Comparison of ENCODE assay signal across 9 mouse cellular contexts in genomic region chr15:80075374-80075694, GRCm38 (mm10). TPM values are rescaled to one million over a fixed set of nuclear protein-coding genes. Genes with fewer than 3 reads are reported as not detected.
DNase-seq lines count a peak whose midpoint lies in the region; ATAC-seq and TF ChIP-seq lines count a peak whose summit lies in the region.
"Had no signal": no experiment of that assay in that cellular context is flagged by ENCODE, and none has a peak within 500 bp of the region (broad histone marks: within the 10 kb centered on the region; RNA-seq: fewer than 3 reads in every experiment).

No protein-coding gene starts in this region.

- TF ChIP-seq EP300 in heart, postnatal 0 days (IDR thresholded peaks at IDR 0.05; ENCODE audit: low read depth) = no peak

- peak overlapping the region; percentile 54; the same call in 1 of the 2 replicates for H3K27ac ChIP-seq in heart, embryonic 13.5 days (replicated peaks)
- peak overlapping the region; percentile 46; the same call in 1 of the 2 replicates for H3K27ac ChIP-seq in lung, embryonic 14.5 days (ENCODE audit: low read depth)
- peak overlapping the region; percentile 31; the same call in 1 of the 2 replicates for H3K27ac ChIP-seq in heart, postnatal 0 days (ENCODE audit: low read depth)
- no peak overlapping the region for H3K27ac ChIP-seq in neural tube, embryonic 13.5 days (replicated peaks)

- H3K4me1 ChIP-seq in heart, embryonic 13.5 days = peaks cover 54% of the 10 kb centered on the region
- H3K4me1 ChIP-seq in lung, embryonic 14.5 days (ENCODE audit: insufficient read depth) = no peaks in the 10 kb centered on the region
- H3K4me1 ChIP-seq in heart, postnatal 0 days (ENCODE audit: control insufficient read depth, insufficient read depth) = peaks cover 21% of the 10 kb centered on the region
- H3K4me1 ChIP-seq in neural tube, embryonic 13.5 days (replicated peaks) = peaks cover 10% of the 10 kb centered on the region

- H3K4me3 ChIP-seq in heart, embryonic 13.5 days = no peak overlapping the region
- H3K4me3 ChIP-seq in lung, embryonic 14.5 days (ENCODE audit: low read depth, low read length) = no peak overlapping the region
- no peak overlapping the region for H3K4me3 ChIP-seq in heart, postnatal 0 days (ENCODE audit: low read depth, low read length)
- H3K4me3 ChIP-seq in neural tube, embryonic 13.5 days = no peak overlapping the region

- no peak for TF ChIP-seq CTCF in lung, embryonic 14.5 days (IDR thresholded peaks at IDR 0.05; ENCODE audit: low read depth)
- no peak for TF ChIP-seq CTCF in heart, postnatal 0 days (IDR thresholded peaks at IDR 0.05; ENCODE audit: low read depth)

- peak overlapping the region; percentile 61 for H3K9ac ChIP-seq in heart, embryonic 13.5 days
- H3K9ac ChIP-seq in lung, embryonic 14.5 days = 0 out of 2 replicates have a peak overlapping the region, but pooled peaks have one; percentile 23
- no peak overlapping the region for H3K9ac ChIP-seq in heart, postnatal 0 days (replicated peaks; ENCODE audit: low read depth, low read length)
- 0 out of 2 replicates have a peak overlapping the region, but pooled peaks have one; percentile 22 for H3K9ac ChIP-seq in neural tube, embryonic 13.5 days

- no peak overlapping the region for H3K4me2 ChIP-seq in heart, embryonic 13.5 days
- no peak overlapping the region for H3K4me2 ChIP-seq in lung, embryonic 14.5 days
- H3K4me2 ChIP-seq in heart, postnatal 0 days (ENCODE audit: low read depth, low read length) = no peak overlapping the region
- H3K4me2 ChIP-seq in neural tube, embryonic 13.5 days = no peak overlapping the region

- H3K27me3 ChIP-seq in heart, embryonic 13.5 days (replicated peaks) = 0 out of 2 replicates have a peak, but pooled peaks cover 3% of the 10 kb centered on the region
- H3K27me3 ChIP-seq in lung, embryonic 14.5 days (ENCODE audit: insufficient read depth, low read length) = no peaks in the 10 kb centered on the region
- no peaks in the 10 kb centered on the region for H3K27me3 ChIP-seq in heart, postnatal 0 days (ENCODE audit: control insufficient read depth, insufficient read depth, low read length)
- H3K27me3 ChIP-seq in neural tube, embryonic 13.5 days = no peaks in the 10 kb centered on the region

- H3K9me3 ChIP-seq in heart, embryonic 13.5 days = no peaks in the 10 kb centered on the region
- no peaks in the 10 kb centered on the region for H3K9me3 ChIP-seq in lung, embryonic 14.5 days (ENCODE audit: low read depth, low read length)
- no peaks in the 10 kb centered on the region for H3K9me3 ChIP-seq in heart, postnatal 0 days (replicated peaks; ENCODE audit: control insufficient read depth, low read length)
- H3K9me3 ChIP-seq in neural tube, embryonic 13.5 days = no peaks in the 10 kb centered on the region

- no peak for ATAC-seq in heart, embryonic 13.5 days (ENCODE audit: extremely low read depth, insufficient number of reproducible peaks, low FRiP score, low TSS enrichment)
- ATAC-seq in lung, embryonic 14.5 days (ENCODE audit: insufficient read depth) = 0 out of 2 replicates have a peak, but pooled peaks have one; percentile 16
- no peak for ATAC-seq in heart, postnatal 0 days (ENCODE audit: insufficient read depth, low read depth)
- ATAC-seq in neural tube, embryonic 13.5 days (ENCODE audit: low read depth) = no peak

- H3K36me3 ChIP-seq in heart, embryonic 13.5 days = peaks cover 40% of the 10 kb centered on the region
- peaks cover 42% of the 10 kb centered on the region for H3K36me3 ChIP-seq in lung, embryonic 14.5 days (ENCODE audit: insufficient read depth)
- H3K36me3 ChIP-seq in heart, postnatal 0 days (replicated peaks; ENCODE audit: control insufficient read depth, insufficient read depth, low read length) = peaks cover 35% of the 10 kb centered on the region
- peaks cover 35% of the 10 kb centered on the region for H3K36me3 ChIP-seq in neural tube, embryonic 13.5 days

- WGBS in heart, embryonic 13.5 days = 28% methylated on average over 3 of the region's 3 CpGs
- WGBS in lung, embryonic 14.5 days = 28% methylated on average over 3 of the region's 3 CpGs
- 40% methylated on average over 3 of the region's 3 CpGs for WGBS in heart, postnatal 0 days
- 52% methylated on average over 3 of the region's 3 CpGs for WGBS in neural tube, embryonic 13.5 days

- no peak for DNase-seq in heart, adult 9 months (ENCODE audit: low spot score in 2 of 2)
- no peak for DNase-seq in lung, embryonic 14.5 days
- no peak for DNase-seq in lung, postnatal 36 days
- no peak for DNase-seq in heart, postnatal 0 days (ENCODE audit: low spot score)
- DNase-seq in cerebellum, postnatal 14 days = no peak
- DNase-seq in spleen, postnatal 4 days (ENCODE audit: low spot score in 2 of 2) = no peak
- DNase-seq: thymus, postnatal 4 days had no signal

RNA-seq across cellular contexts. Expression of gene Syngr1, which starts 15.8 kb away (rescaled TPM):
- polyA plus RNA-seq in heart, embryonic 13.5 days (2015; fragmentation: Nextera tagmentation; extraction: Ambion mirVana) = 27.3 and 30.7 TPM in 2 replicates
- 14.7 and 14.9 TPM in 2 replicates for polyA plus RNA-seq in lung, embryonic 14.5 days (2014; fragmentation: Nextera tagmentation; extraction: Ambion mirVana)
- 104 and 144 TPM in 2 replicates for total RNA-seq in heart, postnatal 0 days (2014; rRNA removed; ENCODE audit: low replicate concordance)
- polyA plus RNA-seq in heart, postnatal 0 days (2015; fragmentation: Nextera tagmentation; extraction: Ambion mirVana) = 140 and 150 TPM in 2 replicates
- polyA plus RNA-seq in neural tube, embryonic 13.5 days (2015; fragmentation: Nextera tagmentation; extraction: Ambion mirVana) = 27.2 and 36.0 TPM in 2 replicates

RNA-seq across cellular contexts. Expression of gene Rpl3, which starts 16.3 kb away (rescaled TPM):
- polyA plus RNA-seq in heart, embryonic 13.5 days (2015; fragmentation: Nextera tagmentation; extraction: Ambion mirVana) = 603 and 677 TPM in 2 replicates
- polyA plus RNA-seq in lung, embryonic 14.5 days (2014; fragmentation: Nextera tagmentation; extraction: Ambion mirVana) = 1,315 and 1,365 TPM in 2 replicates
- 763 and 766 TPM in 2 replicates for total RNA-seq in heart, postnatal 0 days (2014; rRNA removed; ENCODE audit: low replicate concordance)
- 480 and 487 TPM in 2 replicates for polyA plus RNA-seq in heart, postnatal 0 days (2015; fragmentation: Nextera tagmentation; extraction: Ambion mirVana)
- polyA plus RNA-seq in neural tube, embryonic 13.5 days (2015; fragmentation: Nextera tagmentation; extraction: Ambion mirVana) = 597 and 620 TPM in 2 replicates

RNA-seq across cellular contexts. Expression of gene Tab1, which starts 57.6 kb away (rescaled TPM):
- 29.4 and 31.1 TPM in 2 replicates for polyA plus RNA-seq in heart, embryonic 13.5 days (2015; fragmentation: Nextera tagmentation; extraction: Ambion mirVana)
- polyA plus RNA-seq in lung, embryonic 14.5 days (2014; fragmentation: Nextera tagmentation; extraction: Ambion mirVana) = 32.5 and 34.2 TPM in 2 replicates
- total RNA-seq in heart, postnatal 0 days (2014; rRNA removed; ENCODE audit: low replicate concordance) = 37.3 and 41.2 TPM in 2 replicates
- 25.0 and 29.1 TPM in 2 replicates for polyA plus RNA-seq in heart, postnatal 0 days (2015; fragmentation: Nextera tagmentation; extraction: Ambion mirVana)
- 35.9 and 38.9 TPM in 2 replicates for polyA plus RNA-seq in neural tube, embryonic 13.5 days (2015; fragmentation: Nextera tagmentation; extraction: Ambion mirVana)
